Mouse (Mus musculus) E14TG2a.4 (cell line): Measurements from ENCODE around the gene Oosp1.

Source experiments
- H3K27me3 ChIP-seq: 2 replicates; pipeline ENCODE4 v1.6.1; 2014; ENCODE audit warnings: low read length, control low read depth; ENCODE audit not compliant: insufficient read depth
- H3K36me3 ChIP-seq: 2 replicates; pipeline ENCODE4 v1.6.1; 2014; ENCODE audit warnings: low read length, control low read depth; ENCODE audit not compliant: insufficient read depth
- H3K4me1 ChIP-seq: replicated peaks from 2 replicates; pipeline ENCODE4 v1.6.1; 2014; ENCODE audit warnings: low read depth, low read length, control low read depth
- H3K4me3 ChIP-seq: replicated peaks from 2 replicates; pipeline ENCODE4 v1.5.1; 2014; ENCODE audit warnings: mild to moderate bottlenecking, low read length
- H3K9me3 ChIP-seq: 2 replicates; pipeline ENCODE4 v1.6.1; 2014; ENCODE audit warnings: low read length, control low read depth
- CTCF ChIP-seq: conservative IDR thresholded peaks from 2 replicates; pipeline ENCODE4 v1.5.1; 2014; ENCODE audit warnings: low read length
- NANOG ChIP-seq: IDR thresholded peaks from 2 replicates; pipeline ENCODE4 v1.6.1; 2014; ENCODE audit warnings: borderline replicate concordance, low read length, mixed read lengths
- POU5F1 ChIP-seq: IDR thresholded peaks from 2 replicates; pipeline ENCODE4 v1.6.1; 2014; ENCODE audit warnings: low read length, borderline replicate concordance

Oosp1 gene

DNA sequence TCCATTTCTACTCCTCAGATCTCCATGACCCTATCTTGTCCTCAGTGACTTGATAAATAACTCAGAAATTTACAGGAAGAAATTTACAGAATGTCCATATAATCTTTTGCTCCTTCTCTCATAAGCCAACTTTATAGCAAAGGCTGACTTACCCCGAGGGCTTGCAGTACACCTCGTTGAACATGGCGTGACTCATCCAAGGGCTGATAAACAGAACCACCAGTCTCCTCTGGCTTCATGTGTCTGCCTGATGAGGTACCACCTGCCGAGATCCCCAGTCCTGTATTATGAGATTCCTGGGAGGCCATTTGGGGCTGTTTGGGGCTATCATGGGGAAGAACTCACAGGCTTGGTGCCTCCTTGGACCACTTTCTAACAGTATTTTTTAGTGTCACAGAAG, 51.9 kb downstream of the Oosp1 start:
- no peaks in the 10 kb centered on the region for H3K27me3 ChIP-seq
- H3K4me3 ChIP-seq, result no peak overlapping the region
- no peak for TF ChIP-seq NANOG
- TF ChIP-seq POU5F1, result no peak
- no peak for TF ChIP-seq CTCF
- no peaks in the 10 kb centered on the region for H3K9me3 ChIP-seq
- no peaks in the 10 kb centered on the region for H3K36me3 ChIP-seq
- no peaks in the 10 kb centered on the region for H3K4me1 ChIP-seq

DNA sequence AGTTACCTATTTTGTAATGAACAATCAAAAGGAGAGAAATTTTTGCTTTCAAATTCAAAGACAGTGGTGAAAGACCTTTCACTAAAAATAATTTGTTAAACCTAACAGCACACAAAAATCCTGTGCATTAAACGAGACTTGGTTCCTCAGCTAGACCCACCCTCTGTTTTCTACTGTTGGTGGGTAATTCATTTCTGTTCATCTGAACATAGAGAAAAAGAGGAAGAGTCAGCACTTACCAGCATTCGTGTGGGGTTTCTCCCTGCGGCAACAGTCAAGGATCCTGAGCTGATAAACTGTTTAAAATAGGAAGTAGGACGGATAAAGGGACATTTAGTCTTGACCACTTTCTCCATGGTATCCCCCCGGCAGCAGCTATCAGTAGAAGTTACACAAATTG, 55.4 kb downstream of the Oosp1 start:
- H3K27me3 ChIP-seq, result no peaks in the 10 kb centered on the region
- H3K4me1 ChIP-seq, result no peaks in the 10 kb centered on the region
- no peaks in the 10 kb centered on the region for H3K9me3 ChIP-seq
- no peaks in the 10 kb centered on the region for H3K36me3 ChIP-seq
- no peak overlapping the region for H3K4me3 ChIP-seq
- no peak for TF ChIP-seq NANOG
- TF ChIP-seq CTCF, result no peak
- no peak for TF ChIP-seq POU5F1

DNA sequence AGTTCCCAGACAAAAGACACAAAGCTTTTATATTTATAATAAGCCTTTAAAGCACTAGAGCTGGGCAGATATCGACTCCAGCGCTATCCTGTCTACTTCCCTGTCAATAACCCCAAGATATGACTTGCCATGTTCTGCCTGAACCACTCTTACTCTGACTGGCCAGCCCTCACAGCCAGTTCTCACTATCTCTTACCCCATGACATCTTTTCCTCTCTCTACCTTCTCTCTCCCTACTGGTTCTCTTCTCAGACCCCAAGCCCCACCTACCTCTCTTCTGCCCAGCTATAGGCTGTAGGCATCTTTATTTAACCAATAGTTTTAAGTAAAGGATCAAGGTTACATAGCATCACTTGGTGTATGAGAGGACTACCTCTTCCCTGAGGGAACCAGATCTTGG, 56.6 kb downstream of the Oosp1 start:
- Histone ChIP-seq H3K27me3 (no peaks in the 10 kb centered on the region), H3K9me3 (no peaks in the 10 kb centered on the region), H3K4me3 (no peak overlapping the region), H3K4me1 (no peaks in the 10 kb centered on the region), H3K36me3 (no peaks in the 10 kb centered on the region)
- TF ChIP-seq POU5F1 (no peak), CTCF (no peak), NANOG (no peak)

DNA sequence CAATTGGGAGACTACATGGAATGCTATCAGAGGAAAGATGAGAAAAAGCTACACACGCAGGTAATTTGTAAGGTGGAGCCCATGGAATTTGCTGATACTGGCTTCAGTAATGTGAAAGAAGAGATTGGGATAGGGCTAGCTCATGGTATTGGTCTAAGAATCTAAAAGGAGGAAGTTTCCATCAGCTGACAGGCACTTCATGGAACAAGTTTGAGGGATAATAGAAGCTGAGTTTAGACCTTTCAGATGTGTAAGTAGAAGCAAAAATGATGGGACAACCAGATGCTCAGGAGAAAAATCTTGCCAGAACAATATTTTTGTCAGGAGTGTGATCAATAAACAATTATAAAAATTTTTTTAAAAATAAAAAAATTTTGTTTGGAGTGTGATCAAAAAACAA, 57.2 kb downstream of the Oosp1 start:
- TF ChIP-seq POU5F1, result no peak
- TF ChIP-seq CTCF, result no peak
- TF ChIP-seq NANOG, result no peak
- H3K9me3 ChIP-seq, result no peaks in the 10 kb centered on the region
- no peak overlapping the region for H3K4me3 ChIP-seq
- no peaks in the 10 kb centered on the region for H3K36me3 ChIP-seq
- no peaks in the 10 kb centered on the region for H3K4me1 ChIP-seq
- H3K27me3 ChIP-seq, result no peaks in the 10 kb centered on the region

DNA sequence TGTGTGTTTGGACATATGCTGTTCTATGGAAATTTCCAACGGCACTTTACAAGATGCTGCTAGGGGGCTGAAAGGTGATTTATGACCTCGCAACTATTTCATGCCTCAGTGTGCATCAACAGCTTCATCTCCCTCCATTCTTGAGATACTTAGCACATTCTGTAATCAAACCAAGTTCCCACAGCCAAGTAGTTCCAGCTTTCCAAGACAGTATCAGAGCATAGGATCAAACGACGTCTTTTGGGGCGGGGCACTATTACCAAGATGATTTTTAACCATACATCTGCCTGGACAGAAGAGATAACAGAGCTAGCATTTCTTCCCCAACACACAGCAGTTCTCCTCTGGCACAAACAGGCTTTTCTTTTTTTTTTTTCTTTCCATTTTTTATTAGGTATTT, 65.7 kb downstream of the Oosp1 start:
- no peak overlapping the region for H3K4me3 ChIP-seq
- H3K4me1 ChIP-seq, result no peaks in the 10 kb centered on the region
- no peaks in the 10 kb centered on the region for H3K36me3 ChIP-seq
- no peaks in the 10 kb centered on the region for H3K9me3 ChIP-seq
- no peaks in the 10 kb centered on the region for H3K27me3 ChIP-seq
- TF ChIP-seq NANOG, result no peak
- no peak for TF ChIP-seq CTCF
- TF ChIP-seq POU5F1, result no peak

DNA sequence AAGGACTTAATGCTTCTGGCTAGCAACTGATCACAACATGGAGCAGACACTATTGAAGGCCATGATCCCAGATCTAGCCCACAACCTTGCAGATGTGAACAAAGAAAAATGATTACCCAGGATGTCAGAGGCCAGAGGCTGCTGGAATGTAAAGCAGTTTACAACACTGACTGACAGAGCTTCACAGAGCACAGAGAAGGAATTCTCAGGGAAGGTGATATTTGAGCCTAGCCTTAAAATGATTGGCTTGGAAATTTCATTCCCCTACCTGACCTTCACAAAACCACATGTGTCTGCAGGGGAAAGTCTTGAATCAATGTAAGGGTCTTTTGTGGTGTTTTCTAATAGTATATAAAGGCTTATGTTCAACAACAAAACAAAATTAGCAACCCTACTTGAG, 66.2 kb downstream of the Oosp1 start:
- Histone ChIP-seq H3K4me3 (no peak overlapping the region), H3K36me3 (no peaks in the 10 kb centered on the region), H3K27me3 (no peaks in the 10 kb centered on the region), H3K4me1 (no peaks in the 10 kb centered on the region), H3K9me3 (no peaks in the 10 kb centered on the region)
- TF ChIP-seq NANOG (no peak), CTCF (no peak), POU5F1 (no peak)

DNA sequence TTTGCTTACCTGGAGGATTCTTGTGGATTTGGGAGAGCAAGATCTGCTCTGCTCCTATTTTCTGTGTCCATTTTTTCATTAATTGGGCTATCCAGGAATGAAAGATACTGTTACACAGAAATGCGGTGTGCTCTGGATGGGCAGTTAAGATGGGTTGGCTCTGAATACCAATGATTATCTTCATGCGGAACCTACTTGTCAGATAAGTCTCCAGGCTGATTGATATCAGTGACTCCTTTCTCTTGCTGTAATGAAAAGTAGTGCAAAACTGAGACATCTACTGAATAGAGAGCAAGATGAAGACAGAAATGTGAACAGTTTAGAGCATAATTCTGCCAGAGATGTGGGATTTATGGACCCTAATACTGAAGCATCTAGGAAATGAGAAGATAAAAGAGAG, 67.4 kb downstream of the Oosp1 start, which contains the start of gene Ms4a2:
Gene Ms4a2, minus strand, starts transcription at position 169 of the 400 bp plus-strand sequence.
- no peaks in the 10 kb centered on the region for H3K9me3 ChIP-seq
- H3K4me3 ChIP-seq, result no peak within 1 kb of the TSS
- no peaks in the 10 kb centered on the region for H3K36me3 ChIP-seq
- H3K4me1 ChIP-seq, result no peaks in the 10 kb centered on the region
- no peaks in the 10 kb centered on the region for H3K27me3 ChIP-seq
- TF ChIP-seq NANOG (no peak), CTCF (no peak), POU5F1 (no peak)

DNA sequence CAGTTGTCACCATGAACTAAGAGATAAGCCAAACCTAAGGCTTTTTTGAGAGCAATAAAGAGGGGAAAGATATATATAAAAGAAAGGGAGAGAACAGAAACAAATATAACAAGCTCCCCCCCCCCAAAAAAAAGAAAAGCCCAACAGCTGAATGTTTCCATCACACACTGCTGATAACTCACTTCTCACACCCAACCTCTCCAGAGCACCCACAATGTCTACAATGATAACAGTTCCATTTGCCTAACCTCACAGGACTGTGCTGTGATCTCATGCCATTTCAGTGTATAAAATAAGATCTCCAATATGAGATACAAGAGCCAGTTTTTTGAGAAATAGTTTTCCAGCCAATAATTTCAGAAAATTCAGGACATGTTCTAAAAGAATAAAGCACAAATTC, 73.0 kb downstream of the Oosp1 start:
- no peaks in the 10 kb centered on the region for H3K36me3 ChIP-seq
- no peak overlapping the region for H3K4me3 ChIP-seq
- no peaks in the 10 kb centered on the region for H3K27me3 ChIP-seq
- TF ChIP-seq CTCF, result no peak
- no peak for TF ChIP-seq NANOG
- TF ChIP-seq POU5F1, result no peak
- H3K9me3 ChIP-seq, result no peaks in the 10 kb centered on the region
- H3K4me1 ChIP-seq, result no peaks in the 10 kb centered on the region
